Mouse (Mus musculus) CH12.LX (cell line): ENCODE measurements around the gene 5830473C10Rik.
"Not testable (repeated sequence)": the region's sequence is repeated elsewhere in the genome, so short reads cannot be mapped to it uniquely, and the experiment has no call there.

Experiments used
- TBP ChIP-seq: conservative IDR thresholded peaks from 2 replicates; pipeline ENCODE4 v1.6.1; 2011; ENCODE audit warnings: low read depth, low read length, improper control_type of control experiment
- TCF12 ChIP-seq: IDR thresholded peaks from 2 replicates; pipeline ENCODE4 v1.6.1; 2014; ENCODE audit warnings: low read depth, mild to moderate bottlenecking, inconsistent platforms, low read length, improper control_type of control experiment

- TF ChIP-seq TBP, TCF12: not testable (repeated sequence)
These were observed 51.8 kb downstream of the 5830473C10Rik start for GRCm38 (mm10) chr5:90612751-90613150.
